Mouse (Mus musculus): ENCODE data around the gene Ifi35. TPM values are rescaled to one million over a fixed set of nuclear protein-coding genes. Genes with fewer than 3 reads are reported as not detected.
A peak's percentile ranks its signal among the peaks of the same experiment; 100 is the strongest.

The Ifi35 gene
- polyA plus RNA-seq, 1 experiment from 2014 or later, result 3.1 TPM

- no peak overlapping the region for H3K4me2 ChIP-seq (ENCODE audit: low read length)
- no peaks in the 10 kb centered on the region for H3K4me1 ChIP-seq (ENCODE audit: control insufficient read depth, insufficient read depth, low read length)
- no peak for ATAC-seq
- H3K27ac ChIP-seq (ENCODE audit: low read length), result no peak overlapping the region
- no peak overlapping the region for H3K4me3 ChIP-seq (ENCODE audit: low read depth, low read length)
- H3K36me3 ChIP-seq (ENCODE audit: control insufficient read depth, insufficient read depth, low read length), result peaks cover 4% of the 10 kb centered on the region; the same call in 1 of the 2 replicates
- 76% methylated on average over 10 of the region's 10 CpGs for WGBS
- no peak overlapping the region for H3K9ac ChIP-seq (ENCODE audit: low read depth, low read length)
- H3K9me3 ChIP-seq (replicated peaks; ENCODE audit: control insufficient read depth, low read length, poor library complexity, severe bottlenecking), result no peaks in the 10 kb centered on the region
- H3K27me3 ChIP-seq (ENCODE audit: control insufficient read depth, insufficient read depth, low read depth, low read length), result no peaks in the 10 kb centered on the region
These were observed 4.0 kb downstream of the Ifi35 start for GRCm38 (mm10) chr11:101452093-101452774.

GRCm38 (mm10) chr11:101454702-101455101, 6.5 kb downstream of the Ifi35 start:
- WGBS, result 30% methylated on average over 6 of the region's 6 CpGs
- H3K27ac ChIP-seq (ENCODE audit: low read length), result no peak overlapping the region
- H3K36me3 ChIP-seq (ENCODE audit: control insufficient read depth, insufficient read depth, low read length), result peaks cover 18% of the 10 kb centered on the region
- H3K4me2 ChIP-seq (ENCODE audit: low read length), result no peak overlapping the region
- no peaks in the 10 kb centered on the region for H3K27me3 ChIP-seq (ENCODE audit: control insufficient read depth, insufficient read depth, low read depth, low read length)
- no peak overlapping the region for H3K9ac ChIP-seq (ENCODE audit: low read depth, low read length)
- H3K4me3 ChIP-seq (ENCODE audit: low read depth, low read length), result no peak overlapping the region
- no peak; the same call in 1 of the 2 replicates for ATAC-seq
- no peaks in the 10 kb centered on the region for H3K9me3 ChIP-seq (replicated peaks; ENCODE audit: control insufficient read depth, low read length, poor library complexity, severe bottlenecking)
- no peaks in the 10 kb centered on the region for H3K4me1 ChIP-seq (ENCODE audit: control insufficient read depth, insufficient read depth, low read length)

GRCm38 (mm10) chr11:101455627-101456026, 7.4 kb downstream of the Ifi35 start:
- no peak overlapping the region for H3K4me3 ChIP-seq (ENCODE audit: low read depth, low read length)
- no peaks in the 10 kb centered on the region for H3K9me3 ChIP-seq (replicated peaks; ENCODE audit: control insufficient read depth, low read length, poor library complexity, severe bottlenecking)
- no peaks in the 10 kb centered on the region for H3K4me1 ChIP-seq (ENCODE audit: control insufficient read depth, insufficient read depth, low read length)
- no peak overlapping the region for H3K27ac ChIP-seq (ENCODE audit: low read length)
- H3K36me3 ChIP-seq (ENCODE audit: control insufficient read depth, insufficient read depth, low read length), result peaks cover 27% of the 10 kb centered on the region
- no peak for ATAC-seq
- 86% methylated on average over 7 of the region's 7 CpGs for WGBS
- H3K27me3 ChIP-seq (ENCODE audit: control insufficient read depth, insufficient read depth, low read depth, low read length), result no peaks in the 10 kb centered on the region
- no peak overlapping the region for H3K4me2 ChIP-seq (ENCODE audit: low read length)
- H3K9ac ChIP-seq (ENCODE audit: low read depth, low read length), result no peak overlapping the region

- no peaks in the 10 kb centered on the region for H3K27me3 ChIP-seq (ENCODE audit: control insufficient read depth, insufficient read depth, low read depth, low read length)
- H3K9ac ChIP-seq (ENCODE audit: low read depth, low read length), result no peak overlapping the region
- H3K36me3 ChIP-seq (ENCODE audit: control insufficient read depth, insufficient read depth, low read length), result peaks cover 42% of the 10 kb centered on the region
- peaks cover 6% of the 10 kb centered on the region for H3K4me1 ChIP-seq (ENCODE audit: control insufficient read depth, insufficient read depth, low read length)
- no peak overlapping the region for H3K27ac ChIP-seq (ENCODE audit: low read length)
- no peak overlapping the region for H3K4me2 ChIP-seq (ENCODE audit: low read length)
- ATAC-seq, result no peak
- 95% methylated on average over 7 of the region's 9 CpGs for WGBS
- no peaks in the 10 kb centered on the region for H3K9me3 ChIP-seq (replicated peaks; ENCODE audit: control insufficient read depth, low read length, poor library complexity, severe bottlenecking)
- no peak overlapping the region for H3K4me3 ChIP-seq (ENCODE audit: low read depth, low read length)
These were observed 9.4 kb downstream of the Ifi35 start for GRCm38 (mm10) chr11:101457631-101458030.

GRCm38 (mm10) chr11:101458217-101458616, 10.0 kb downstream of the Ifi35 start:
- Histone ChIP-seq H3K27me3 (ENCODE audit: control insufficient read depth, insufficient read depth, low read depth, low read length) (no peaks in the 10 kb centered on the region), H3K27ac (ENCODE audit: low read length) (no peak overlapping the region), H3K9ac (ENCODE audit: low read depth, low read length) (no peak overlapping the region), H3K4me2 (ENCODE audit: low read length) (no peak overlapping the region), H3K4me1 (ENCODE audit: control insufficient read depth, insufficient read depth, low read length) (peaks cover 12% of the 10 kb centered on the region), H3K36me3 (ENCODE audit: control insufficient read depth, insufficient read depth, low read length) (peaks cover 42% of the 10 kb centered on the region), H3K4me3 (ENCODE audit: low read depth, low read length) (no peak overlapping the region), H3K9me3 (replicated peaks; ENCODE audit: control insufficient read depth, low read length, poor library complexity, severe bottlenecking) (no peaks in the 10 kb centered on the region)
- 84% methylated on average over 12 of the region's 12 CpGs for WGBS
- no peak for ATAC-seq

GRCm38 (mm10) chr11:101459716-101460115, 11.5 kb downstream of the Ifi35 start:
- 39% methylated on average over 4 of the region's 6 CpGs for WGBS
- H3K4me1 ChIP-seq (ENCODE audit: control insufficient read depth, insufficient read depth, low read length), result peaks cover 26% of the 10 kb centered on the region
- H3K27ac ChIP-seq (ENCODE audit: low read length), result no peak overlapping the region
- peaks cover 42% of the 10 kb centered on the region for H3K36me3 ChIP-seq (ENCODE audit: control insufficient read depth, insufficient read depth, low read length)
- H3K9me3 ChIP-seq (replicated peaks; ENCODE audit: control insufficient read depth, low read length, poor library complexity, severe bottlenecking), result no peaks in the 10 kb centered on the region
- ATAC-seq, result no peak
- no peaks in the 10 kb centered on the region for H3K27me3 ChIP-seq (ENCODE audit: control insufficient read depth, insufficient read depth, low read depth, low read length)
- no peak overlapping the region for H3K9ac ChIP-seq (ENCODE audit: low read depth, low read length)
- no peak overlapping the region for H3K4me2 ChIP-seq (ENCODE audit: low read length)
- no peak overlapping the region for H3K4me3 ChIP-seq (ENCODE audit: low read depth, low read length)

GRCm38 (mm10) chr11:101460321-101460720, 12.1 kb downstream of the Ifi35 start:
- H3K36me3 ChIP-seq (ENCODE audit: control insufficient read depth, insufficient read depth, low read length), result peaks cover 42% of the 10 kb centered on the region
- H3K27me3 ChIP-seq (ENCODE audit: control insufficient read depth, insufficient read depth, low read depth, low read length), result no peaks in the 10 kb centered on the region
- H3K4me1 ChIP-seq (ENCODE audit: control insufficient read depth, insufficient read depth, low read length), result peaks cover 26% of the 10 kb centered on the region
- 88% methylated on average over 15 of the region's 15 CpGs for WGBS
- ATAC-seq, result no peak
- no peak overlapping the region for H3K27ac ChIP-seq (ENCODE audit: low read length)
- H3K4me2 ChIP-seq (ENCODE audit: low read length), result no peak overlapping the region
- H3K9me3 ChIP-seq (replicated peaks; ENCODE audit: control insufficient read depth, low read length, poor library complexity, severe bottlenecking), result no peaks in the 10 kb centered on the region
- no peak overlapping the region for H3K9ac ChIP-seq (ENCODE audit: low read depth, low read length)
- H3K4me3 ChIP-seq (ENCODE audit: low read depth, low read length), result no peak overlapping the region

- no peak for ATAC-seq
- no peak overlapping the region for H3K4me3 ChIP-seq (ENCODE audit: low read depth, low read length)
- peaks cover 33% of the 10 kb centered on the region for H3K4me1 ChIP-seq (ENCODE audit: control insufficient read depth, insufficient read depth, low read length)
- peak overlapping the region; percentile 79 for H3K4me2 ChIP-seq (ENCODE audit: low read length)
- peaks cover 40% of the 10 kb centered on the region for H3K36me3 ChIP-seq (ENCODE audit: control insufficient read depth, insufficient read depth, low read length)
- no peaks in the 10 kb centered on the region for H3K9me3 ChIP-seq (replicated peaks; ENCODE audit: control insufficient read depth, low read length, poor library complexity, severe bottlenecking)
- no peaks in the 10 kb centered on the region for H3K27me3 ChIP-seq (ENCODE audit: control insufficient read depth, insufficient read depth, low read depth, low read length)
- peak overlapping the region; percentile 53 for H3K27ac ChIP-seq (ENCODE audit: low read length)
- 58% methylated on average over 14 of the region's 14 CpGs for WGBS
- 0 out of 2 replicates have a peak overlapping the region, but pooled peaks have one; percentile 38 for H3K9ac ChIP-seq (ENCODE audit: low read depth, low read length)
These were observed 13.9 kb downstream of the Ifi35 start for GRCm38 (mm10) chr11:101462141-101462540.

GRCm38 (mm10) chr11:101462583-101463440, 14.6 kb downstream of the Ifi35 start:
- peaks cover 33% of the 10 kb centered on the region for H3K36me3 ChIP-seq (ENCODE audit: control insufficient read depth, insufficient read depth, low read length)
- H3K4me2 ChIP-seq (ENCODE audit: low read length), result peak overlapping the region; percentile 79
- peak overlapping the region; percentile 98; the same call in 1 of the 2 replicates for H3K4me3 ChIP-seq (ENCODE audit: low read depth, low read length)
- WGBS, result 26% methylated on average over 13 of the region's 13 CpGs
- no peaks in the 10 kb centered on the region for H3K27me3 ChIP-seq (ENCODE audit: control insufficient read depth, insufficient read depth, low read depth, low read length)
- ATAC-seq, result peak; percentile 40; the same call in 1 of the 2 replicates
- peak overlapping the region; percentile 53 for H3K27ac ChIP-seq (ENCODE audit: low read length)
- no peaks in the 10 kb centered on the region for H3K9me3 ChIP-seq (replicated peaks; ENCODE audit: control insufficient read depth, low read length, poor library complexity, severe bottlenecking)
- peak overlapping the region; percentile 45 for H3K9ac ChIP-seq (ENCODE audit: low read depth, low read length)
- H3K4me1 ChIP-seq (ENCODE audit: control insufficient read depth, insufficient read depth, low read length), result peaks cover 39% of the 10 kb centered on the region
